Mouse (Mus musculus) liver, embryonic 16.5 days (tissue): ENCODE measurements around the gene Tjp1. TPM values are rescaled to one million over a fixed set of nuclear protein-coding genes. Genes with fewer than 3 reads are reported as not detected.

Experiments used
- ATAC-seq: fragments of 200-750 bp; cut with Nextera tagmentation; 2 replicates; pipeline ENCODE4 v1.8.0; 2017; ENCODE audit warnings: low read depth, mild to moderate bottlenecking, moderate number of reproducible peaks, moderate library complexity
- H3K27ac ChIP-seq: fragments of 300-500 bp; sonication (generic); 2 replicates; pipeline ENCODE4 v1.5.1; 2014; ENCODE audit warnings: mild to moderate bottlenecking, low read length
- H3K27me3 ChIP-seq: fragments of 300-500 bp; sonication (generic); 2 replicates; pipeline ENCODE4 v1.6.1; 2014; ENCODE audit warnings: low read depth, low read length, mixed read lengths; ENCODE audit not compliant: control insufficient read depth, insufficient read depth
- H3K36me3 ChIP-seq: fragments of 300-500 bp; sonication (generic); 2 replicates; pipeline ENCODE4 v1.6.1; 2014; ENCODE audit warnings: mild to moderate bottlenecking; ENCODE audit not compliant: control insufficient read depth, insufficient read depth
- H3K4me1 ChIP-seq: fragments of 300-500 bp; sonication (generic); 2 replicates; pipeline ENCODE4 v1.6.1; 2014; ENCODE audit warnings: low read depth, low read length, mixed read lengths; ENCODE audit not compliant: control insufficient read depth
- H3K4me2 ChIP-seq: fragments of 300-500 bp; sonication (generic); 2 replicates; pipeline ENCODE4 v1.6.1; 2014; ENCODE audit warnings: low read depth, low read length, mixed read lengths
- H3K4me3 ChIP-seq: fragments of 300-500 bp; sonication (generic); 2 replicates; pipeline ENCODE4 v1.5.1; 2014; ENCODE audit warnings: low read depth, mild to moderate bottlenecking, low read length
- H3K9ac ChIP-seq: fragments of 300-500 bp; sonication (generic); 2 replicates; pipeline ENCODE4 v1.6.1; 2014; ENCODE audit warnings: low read depth, low read length
- H3K9me3 ChIP-seq: fragments of 300-500 bp; sonication (generic); replicated peaks from 2 replicates; pipeline ENCODE4 v1.6.1; 2016; ENCODE audit warnings: low read length; ENCODE audit not compliant: control insufficient read depth
- WGBS: fragments of 180-500 bp; shearing (Covaris S2); extraction: QIAGEN DNeasy Blood & Tissue Kit; methylation state at CpG from one replicate; pipeline ENCODE4 v1.1.7; 2014; ENCODE audit not compliant: insufficient replicate concordance; 5-methylcytosine and 5-hydroxymethylcytosine counted together
- polyA plus RNA-seq: library from polyadenylated mRNA; unstranded; fragments of >200 nt; fragmentation: Nextera tagmentation; extraction: Ambion mirVana; gene quantifications from 2 replicates; pipeline ENCODE4 v1.2.1, GENCODE M21; 2015

The Tjp1 gene
- polyA plus RNA-seq, 1 experiment from 2014 or later, result 5.1 TPM

GRCm38 (mm10) chr7:65416506-65416905 is 111.1 kb downstream of the Tjp1 start:
- Histone ChIP-seq H3K27ac (no peak overlapping the region), H3K36me3 (no peaks in the 10 kb centered on the region), H3K9ac (no peak overlapping the region), H3K4me2 (no peak overlapping the region), H3K4me3 (no peak overlapping the region), H3K9me3 (no peaks in the 10 kb centered on the region), H3K4me1 (no peaks in the 10 kb centered on the region), H3K27me3 (no peaks in the 10 kb centered on the region)
- ATAC-seq, result no peak
- WGBS, result 63% methylated on average over 3 of the region's 3 CpGs

DNA sequence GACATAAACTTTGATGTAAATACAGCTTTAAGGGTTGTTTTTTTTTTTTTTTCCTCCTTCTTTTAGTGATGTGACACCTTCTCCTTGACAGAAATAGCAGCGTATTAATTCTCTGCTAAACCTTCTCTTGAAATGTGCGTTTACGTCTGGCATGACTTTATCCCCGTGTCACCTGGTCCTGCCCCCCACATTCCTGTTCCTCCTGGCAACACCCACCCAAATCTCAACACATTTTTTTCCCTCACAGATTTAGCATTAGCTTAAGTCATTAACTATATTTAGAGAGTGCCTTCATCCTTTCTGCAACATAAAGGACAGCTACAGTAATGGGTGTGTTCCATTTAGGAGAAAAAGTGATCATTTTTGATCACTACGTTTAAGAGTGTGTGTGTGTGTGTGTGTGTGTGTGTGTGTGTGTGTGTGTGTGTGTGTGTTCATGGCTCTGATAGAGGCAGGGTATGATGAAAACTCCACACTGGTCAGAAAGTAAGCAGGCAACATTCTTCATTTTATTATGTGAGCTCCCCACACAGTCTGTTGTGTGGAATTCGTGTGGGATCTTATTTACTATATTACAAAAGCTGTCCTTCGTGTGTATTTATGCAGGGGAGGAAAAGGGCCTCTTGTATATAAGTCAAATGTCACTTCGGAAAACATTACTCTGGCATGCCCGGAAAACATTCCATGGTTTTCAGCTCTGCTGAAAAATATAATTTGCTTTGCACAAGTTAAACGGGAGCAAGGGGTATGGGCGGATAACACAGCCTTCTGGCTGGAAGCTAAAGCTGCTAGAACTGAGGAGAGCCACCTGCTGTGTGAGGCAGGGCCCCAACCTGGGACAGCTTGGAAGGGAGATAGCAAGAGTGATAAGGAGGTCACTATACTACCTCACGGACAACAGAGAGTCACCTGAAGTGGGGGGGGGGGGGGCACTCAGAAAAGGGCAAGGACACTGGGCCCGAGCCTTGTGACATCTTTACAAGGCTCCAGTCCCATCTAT is 113.3 kb downstream of the Tjp1 start:
- WGBS, result 53% methylated on average over 13 of the region's 13 CpGs
- no peak for ATAC-seq

DNA sequence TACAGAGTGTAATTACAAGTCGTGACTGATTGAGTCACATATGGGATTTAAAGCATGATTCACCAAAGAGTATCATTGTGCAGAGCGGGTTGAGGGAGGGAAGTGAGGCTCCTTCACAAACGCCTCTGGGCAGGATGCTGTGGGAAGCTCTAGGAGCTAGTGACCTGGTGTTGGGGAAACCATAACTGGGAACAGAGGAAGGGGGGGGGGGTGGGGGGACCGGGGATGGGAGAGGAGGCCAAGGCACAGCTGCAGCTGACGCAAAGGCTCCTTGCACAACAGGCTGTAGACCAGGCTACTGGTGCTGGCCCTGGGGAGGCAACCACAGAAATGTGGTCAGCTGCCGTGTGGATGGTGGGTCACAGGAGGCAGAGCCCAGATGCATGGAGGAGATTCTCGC is 116.9 kb downstream of the Tjp1 start:
- Histone ChIP-seq H3K36me3 (no peaks in the 10 kb centered on the region), H3K4me2 (no peak overlapping the region), H3K9me3 (no peaks in the 10 kb centered on the region), H3K27me3 (no peaks in the 10 kb centered on the region), H3K4me1 (no peaks in the 10 kb centered on the region), H3K27ac (no peak overlapping the region), H3K4me3 (no peak overlapping the region), H3K9ac (no peak overlapping the region)
- ATAC-seq, result no peak
- 18% methylated on average over 7 of the region's 7 CpGs for WGBS

More for the DNA sequence above, 113.3 kb downstream of the Tjp1 start:
- H3K9me3 ChIP-seq, result no peaks in the 10 kb centered on the region
- no peak overlapping the region for H3K4me2 ChIP-seq
- no peaks in the 10 kb centered on the region for H3K36me3 ChIP-seq
- H3K27ac ChIP-seq, result no peak overlapping the region
- H3K27me3 ChIP-seq, result no peaks in the 10 kb centered on the region
- H3K4me1 ChIP-seq, result no peaks in the 10 kb centered on the region
- H3K4me3 ChIP-seq, result no peak overlapping the region
- H3K9ac ChIP-seq, result no peak overlapping the region

GRCm38 (mm10) chr7:65406427-65406826 is 121.2 kb downstream of the Tjp1 start:
- 45% methylated on average over 3 of the region's 3 CpGs for WGBS
- no peak for ATAC-seq

DNA sequence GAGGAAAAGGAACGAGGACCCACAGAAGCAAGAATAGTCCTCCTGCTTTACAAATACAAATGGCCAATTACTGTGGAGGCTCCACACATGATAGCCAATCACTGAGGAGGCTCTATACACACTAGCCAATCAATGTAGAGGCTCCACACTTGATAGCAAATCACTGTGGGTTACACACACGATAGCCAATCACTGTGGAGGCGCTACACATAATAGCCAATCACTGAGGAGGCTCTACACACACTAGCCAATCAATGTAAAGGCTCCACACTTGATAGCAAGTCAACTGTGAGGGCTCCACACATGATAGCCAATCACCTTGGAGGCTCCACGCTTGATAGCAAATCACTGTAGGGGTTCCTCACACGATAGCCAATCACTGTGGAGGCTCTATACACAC is 125.1 kb downstream of the Tjp1 start:
- H3K27me3 ChIP-seq, result no peaks in the 10 kb centered on the region
- H3K36me3 ChIP-seq, result no peaks in the 10 kb centered on the region
- no peak for ATAC-seq
- H3K9ac ChIP-seq, result no peak overlapping the region
- no peak overlapping the region for H3K4me2 ChIP-seq
- no peaks in the 10 kb centered on the region for H3K4me1 ChIP-seq
- H3K4me3 ChIP-seq, result no peak overlapping the region
- H3K9me3 ChIP-seq, result no peaks in the 10 kb centered on the region
- H3K27ac ChIP-seq, result no peak overlapping the region
- WGBS, result 61% methylated on average over 5 of the region's 5 CpGs

More at GRCm38 (mm10) chr7:65406427-65406826, 121.2 kb downstream of the Tjp1 start:
- Histone ChIP-seq H3K4me3 (no peak overlapping the region), H3K36me3 (no peaks in the 10 kb centered on the region), H3K9ac (no peak overlapping the region), H3K4me2 (no peak overlapping the region), H3K27ac (no peak overlapping the region), H3K4me1 (no peaks in the 10 kb centered on the region), H3K9me3 (no peaks in the 10 kb centered on the region), H3K27me3 (no peaks in the 10 kb centered on the region)

GRCm38 (mm10) chr7:65401622-65402021 is 126.0 kb downstream of the Tjp1 start:
- no peak overlapping the region for H3K9ac ChIP-seq
- ATAC-seq, result no peak
- H3K9me3 ChIP-seq, result no peaks in the 10 kb centered on the region
- no peaks in the 10 kb centered on the region for H3K4me1 ChIP-seq
- no peak overlapping the region for H3K27ac ChIP-seq
- H3K4me2 ChIP-seq, result no peak overlapping the region
- no peaks in the 10 kb centered on the region for H3K36me3 ChIP-seq
- no peak overlapping the region for H3K4me3 ChIP-seq
- no peaks in the 10 kb centered on the region for H3K27me3 ChIP-seq

- H3K27me3 ChIP-seq, result no peaks in the 10 kb centered on the region
- H3K9me3 ChIP-seq, result no peaks in the 10 kb centered on the region
- no peak overlapping the region for H3K4me3 ChIP-seq
- H3K27ac ChIP-seq, result no peak overlapping the region
- no peak overlapping the region for H3K9ac ChIP-seq
- whole genome bisulfite sequencing, result 56% methylated on average over 4 of the region's 4 CpGs
- no peak overlapping the region for H3K4me2 ChIP-seq
- H3K36me3 ChIP-seq, result no peaks in the 10 kb centered on the region
- no peak for ATAC-seq
- no peaks in the 10 kb centered on the region for H3K4me1 ChIP-seq
Measured at GRCm38 (mm10) chr7:65395891-65396290, 131.7 kb downstream of the Tjp1 start.

DNA sequence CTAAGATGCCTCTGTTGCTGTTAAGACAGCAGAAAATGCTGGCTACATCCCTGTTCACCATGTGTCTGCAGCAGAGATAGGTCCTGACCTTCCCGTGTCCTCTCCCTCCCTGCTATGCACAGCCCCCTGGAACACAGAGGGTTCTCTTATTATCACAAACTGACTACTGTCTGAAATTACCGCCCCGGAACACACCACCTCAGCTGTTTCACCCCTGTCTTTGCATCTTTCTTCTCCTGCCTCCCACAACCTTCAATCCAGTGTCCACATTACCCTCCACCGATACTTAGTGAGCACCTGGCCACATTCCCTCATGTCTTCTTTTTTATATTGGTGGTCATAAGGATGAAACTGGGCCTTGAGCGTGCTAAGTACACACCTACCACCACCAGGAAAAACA is 132.4 kb downstream of the Tjp1 start:
- Histone ChIP-seq H3K4me2 (no peak overlapping the region), H3K9ac (no peak overlapping the region), H3K27me3 (no peaks in the 10 kb centered on the region), H3K4me3 (no peak overlapping the region), H3K4me1 (no peaks in the 10 kb centered on the region), H3K9me3 (no peaks in the 10 kb centered on the region), H3K27ac (no peak overlapping the region), H3K36me3 (no peaks in the 10 kb centered on the region)
- 63% methylated on average over 5 of the region's 5 CpGs for WGBS
- ATAC-seq, result no peak

- no peaks in the 10 kb centered on the region for H3K27me3 ChIP-seq
- no peaks in the 10 kb centered on the region for H3K4me1 ChIP-seq
- ATAC-seq, result no peak
- H3K27ac ChIP-seq, result no peak overlapping the region
- WGBS, result 33% methylated on average over 2 of the region's 2 CpGs
- no peak overlapping the region for H3K4me2 ChIP-seq
- H3K9me3 ChIP-seq, result no peaks in the 10 kb centered on the region
- no peak overlapping the region for H3K4me3 ChIP-seq
- H3K36me3 ChIP-seq, result no peaks in the 10 kb centered on the region
- H3K9ac ChIP-seq, result no peak overlapping the region
Measured at GRCm38 (mm10) chr7:65394672-65395071, 132.9 kb downstream of the Tjp1 start.
